Mouse (Mus musculus) midbrain, postnatal 0 days (tissue): ENCODE data around the gene Gss. TPM values are rescaled to one million over a fixed set of nuclear protein-coding genes. Genes with fewer than 3 reads are reported as not detected.

Experiments
- ATAC-seq: fragments of 200-750 bp; cut with Nextera tagmentation; 2 replicates; pipeline ENCODE4 v1.8.0; 2017; ENCODE audit warnings: moderate number of reproducible peaks, mild to moderate bottlenecking, moderate TSS enrichment, moderate library complexity; ENCODE audit not compliant: low FRiP score
- DNase-seq: peaks from one replicate; pipeline ENCODE4 v3.0.0-alpha.2; 2015; ENCODE audit warnings: low spot score
- H3K27ac ChIP-seq: fragments of 300-500 bp; sonication (generic); 2 replicates; pipeline ENCODE4 v1.5.1; 2014; ENCODE audit warnings: low read depth, mild to moderate bottlenecking, low read length, mixed read lengths
- H3K27me3 ChIP-seq: fragments of 300-500 bp; sonication (generic); 2 replicates; pipeline ENCODE4 v1.6.1; 2014; ENCODE audit warnings: low read length, control low read depth, mixed read lengths; ENCODE audit not compliant: insufficient read depth
- H3K36me3 ChIP-seq: fragments of 300-500 bp; sonication (generic); 2 replicates; pipeline ENCODE4 v1.6.1; 2014; ENCODE audit warnings: low read length, control low read depth, mixed read lengths; ENCODE audit not compliant: insufficient read depth
- H3K4me1 ChIP-seq: fragments of 300-500 bp; sonication (generic); 2 replicates; pipeline ENCODE4 v1.6.1; 2014; ENCODE audit warnings: mild to moderate bottlenecking, control low read depth, antibody characterized with exemption, low read length, mixed read lengths; ENCODE audit not compliant: insufficient read depth
- H3K4me2 ChIP-seq: fragments of 300-500 bp; sonication (generic); 2 replicates; pipeline ENCODE4 v1.6.1; 2014; ENCODE audit warnings: low read depth, mild to moderate bottlenecking, low read length, mixed read lengths; ENCODE audit not compliant: poor library complexity, severe bottlenecking
- H3K4me3 ChIP-seq: fragments of 300-500 bp; sonication (generic); 2 replicates; pipeline ENCODE4 v1.5.1; 2014; ENCODE audit warnings: low read depth, mild to moderate bottlenecking, low read length, moderate library complexity
- H3K9ac ChIP-seq: fragments of 300-500 bp; sonication (generic); replicated peaks from 2 replicates; pipeline ENCODE4 v1.6.1; 2014; ENCODE audit warnings: mild to moderate bottlenecking, low read length, moderate library complexity, mixed read lengths; ENCODE audit not compliant: poor library complexity, severe bottlenecking
- H3K9me3 ChIP-seq: fragments of 300-500 bp; sonication (generic); 2 replicates; pipeline ENCODE4 v1.6.1; 2016; ENCODE audit warnings: low read length, control low read depth
- CTCF ChIP-seq: IDR thresholded peaks from 2 replicates; pipeline ENCODE4 v1.5.1; 2016; ENCODE audit warnings: antibody characterized with exemption, mild to moderate bottlenecking
- WGBS: fragments of 180-500 bp; shearing (Covaris S2); extraction: QIAGEN DNeasy Blood & Tissue Kit; methylation state at CpG from one replicate; pipeline ENCODE4 v1.1.7; 2014; 5-methylcytosine and 5-hydroxymethylcytosine counted together
- polyA plus RNA-seq: library from polyadenylated mRNA; unstranded; fragments of >200 nt; fragmentation: Nextera tagmentation; extraction: Ambion mirVana; gene quantifications from 2 replicates; pipeline ENCODE4 v1.2.1, GENCODE M21; 2015
- total RNA-seq: library from RNA; depleted of rRNA; stranded (reverse); fragments of >200 nt; gene quantifications from 2 replicates; pipeline ENCODE4 v1.2.3, GENCODE M21; 2014

The Gss gene
- total and polyA plus RNA-seq, 2 experiments from 2014 or later, result 11.6 to 12.9 TPM

- Histone ChIP-seq H3K36me3 (no peaks in the 10 kb centered on the region), H3K27me3 (no peaks in the 10 kb centered on the region), H3K9me3 (no peaks in the 10 kb centered on the region), H3K27ac (no peak overlapping the region), H3K4me2 (no peak overlapping the region), H3K4me1 (no peaks in the 10 kb centered on the region), H3K4me3 (no peak overlapping the region), H3K9ac (no peak overlapping the region)
- TF ChIP-seq CTCF, result no peak
- no peak for DNase-seq
- no peak for ATAC-seq
Observed at GRCm38 (mm10) chr2:155536292-155536691, 56.3 kb downstream of the Gss start.

DNA sequence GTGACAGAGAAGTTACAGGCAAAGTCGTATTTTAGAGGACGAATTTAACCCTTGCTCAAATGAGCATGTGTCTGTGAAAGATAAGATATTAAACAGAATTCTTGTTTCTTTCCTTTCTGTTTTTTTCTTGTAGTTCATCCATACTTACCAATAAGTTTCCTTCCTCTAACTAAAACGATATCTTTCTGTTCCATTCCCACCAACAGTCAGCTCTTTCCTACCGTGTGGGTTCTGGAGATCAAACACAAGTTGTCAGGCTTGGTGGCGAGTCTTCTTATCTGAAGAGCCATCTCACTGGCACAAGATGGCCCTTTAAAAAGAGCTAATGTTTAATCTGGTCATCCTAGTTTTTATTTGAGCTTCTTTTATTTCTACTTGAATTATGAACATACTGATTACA lies 65.2 kb downstream of the Gss start:
- 83% methylated on average over 5 of the region's 5 CpGs for WGBS

DNA sequence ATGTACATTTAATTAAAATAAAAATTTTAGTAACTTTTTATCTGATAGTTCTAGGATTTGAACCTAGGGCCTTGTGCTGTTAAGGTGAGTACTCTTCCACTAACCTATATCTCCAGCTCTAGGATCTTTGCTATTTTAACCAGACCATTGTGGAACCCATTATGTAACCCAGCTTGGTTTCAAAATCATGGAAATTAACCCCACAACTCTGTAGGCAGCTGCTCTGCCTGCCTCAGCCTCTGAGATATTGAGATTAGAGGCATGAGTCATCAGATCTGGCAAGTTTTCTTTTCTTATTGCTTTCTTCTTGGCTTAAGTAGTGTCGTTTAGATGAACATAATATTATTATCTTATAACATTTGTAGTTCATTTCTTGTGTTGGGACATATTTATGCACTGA lies 68.2 kb downstream of the Gss start:
- DNase-seq (no peak), ATAC-seq (no peak)
- no peaks in the 10 kb centered on the region for H3K27me3 ChIP-seq
- H3K27ac ChIP-seq, result no peak overlapping the region
- WGBS, result 55% methylated on average over 1 of the region's 1 CpGs
- TF ChIP-seq CTCF, result no peak
- H3K36me3 ChIP-seq, result no peaks in the 10 kb centered on the region
- H3K9ac ChIP-seq, result no peak overlapping the region
- no peak overlapping the region for H3K4me3 ChIP-seq
- H3K4me2 ChIP-seq, result no peak overlapping the region
- H3K9me3 ChIP-seq, result no peaks in the 10 kb centered on the region
- H3K4me1 ChIP-seq, result no peaks in the 10 kb centered on the region

More for the DNA sequence above, 65.2 kb downstream of the Gss start:
- Histone ChIP-seq H3K27ac (no peak overlapping the region), H3K9ac (no peak overlapping the region), H3K27me3 (no peaks in the 10 kb centered on the region), H3K4me2 (no peak overlapping the region), H3K4me1 (no peaks in the 10 kb centered on the region), H3K9me3 (no peaks in the 10 kb centered on the region), H3K36me3 (no peaks in the 10 kb centered on the region), H3K4me3 (no peak overlapping the region)
- TF ChIP-seq CTCF, result no peak
- ATAC-seq, result no peak
- no peak for DNase-seq

DNA sequence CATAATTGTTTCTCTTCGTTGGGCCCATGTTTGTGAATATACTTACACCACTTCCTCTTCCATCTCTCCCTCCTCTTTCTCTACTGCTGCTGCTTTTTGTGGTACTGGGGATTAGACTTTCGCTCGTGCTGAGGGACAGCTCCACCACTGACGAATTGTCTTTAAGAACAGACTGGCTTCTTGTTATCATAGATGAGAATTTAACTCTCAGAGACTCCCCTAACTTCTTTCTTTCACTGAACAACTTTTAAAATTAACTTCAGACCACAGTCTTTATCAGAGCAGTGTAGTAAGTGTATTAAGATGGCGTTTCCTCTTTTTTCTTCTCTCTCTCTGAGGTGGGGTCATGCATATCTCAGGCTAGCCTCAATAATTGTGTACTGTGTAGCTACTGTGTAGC lies 68.9 kb downstream of the Gss start:
- Histone ChIP-seq H3K9me3 (no peaks in the 10 kb centered on the region), H3K27me3 (no peaks in the 10 kb centered on the region), H3K27ac (no peak overlapping the region), H3K4me1 (0 out of 2 replicates have a peak, but pooled peaks cover 2% of the 10 kb centered on the region), H3K9ac (no peak overlapping the region), H3K36me3 (no peaks in the 10 kb centered on the region), H3K4me3 (no peak overlapping the region), H3K4me2 (no peak overlapping the region)
- ATAC-seq, result no peak
- no peak for DNase-seq
- 69% methylated on average over 5 of the region's 5 CpGs for WGBS
- TF ChIP-seq CTCF, result no peak

GRCm38 (mm10) chr2:155518531-155519270 lies 73.9 kb downstream of the Gss start:
- no peaks in the 10 kb centered on the region for H3K27me3 ChIP-seq
- H3K36me3 ChIP-seq, result no peaks in the 10 kb centered on the region
- peak overlapping the region; percentile 87 for H3K27ac ChIP-seq
- ATAC-seq, result no peak
- H3K9me3 ChIP-seq, result no peaks in the 10 kb centered on the region
- H3K4me2 ChIP-seq, result peak overlapping the region; percentile 80
- no peak for TF ChIP-seq CTCF
- H3K4me1 ChIP-seq, result 0 out of 2 replicates have a peak, but pooled peaks cover 2% of the 10 kb centered on the region
- peak overlapping the region; percentile 73 for H3K9ac ChIP-seq
- H3K4me3 ChIP-seq, result peak overlapping the region; percentile 78
- WGBS, result 23% methylated on average over 18 of the region's 18 CpGs
- DNase-seq, result no peak

DNA sequence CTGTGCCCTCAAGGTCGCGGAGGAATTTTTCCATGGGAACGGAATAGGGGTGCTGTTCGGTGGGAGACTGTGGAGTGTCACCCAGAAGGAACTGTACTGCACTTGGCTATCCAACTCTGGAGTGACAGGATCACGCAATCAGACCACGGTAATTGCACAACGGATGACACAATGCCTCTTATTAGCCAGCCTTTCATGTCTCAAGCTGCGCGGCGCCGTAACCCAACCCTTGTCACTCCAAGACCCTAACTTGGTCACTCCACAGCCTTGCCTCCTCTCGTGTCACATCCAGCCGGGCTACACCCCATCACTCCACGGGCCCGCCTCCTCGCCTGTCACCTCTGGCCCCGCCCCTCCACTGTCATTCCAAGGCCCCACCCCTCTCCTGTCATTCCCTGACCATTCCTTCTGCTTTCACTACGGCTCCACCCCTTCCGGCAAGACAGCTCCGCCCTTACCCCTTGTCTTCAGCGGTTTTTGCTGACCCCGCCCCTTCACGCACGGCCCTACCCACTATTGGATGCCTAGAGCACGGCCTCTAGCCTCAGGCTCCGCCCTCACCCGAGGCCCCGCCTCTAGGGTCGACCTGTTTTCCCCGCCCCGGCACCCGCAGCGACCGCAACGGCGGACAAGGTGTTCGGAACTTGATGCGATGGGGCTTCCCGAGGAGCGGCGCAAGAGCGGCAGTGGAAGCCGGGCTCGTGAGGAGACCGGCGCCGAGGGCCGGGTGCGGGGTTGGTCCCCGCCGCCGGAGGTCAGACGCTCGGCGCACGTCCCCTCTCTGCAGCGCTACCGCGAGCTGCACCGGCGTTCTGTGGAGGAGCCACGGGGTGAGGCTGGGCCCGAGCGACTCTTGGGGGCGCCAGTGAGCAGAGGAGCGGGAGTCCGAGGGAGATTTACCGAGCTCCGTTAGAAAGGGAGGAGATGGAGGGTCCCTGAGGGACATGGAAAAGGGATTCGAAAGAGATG lies 74.9 kb downstream of the Gss start, which contains the start of the genes Acss2 and Ggt7:
Gene Acss2, plus strand, starts transcription at position 494 of the 969 bp plus-strand sequence.
Gene Ggt7, minus strand, starts transcription at position 783 of the 969 bp plus-strand sequence.
- peaks cover 7% of the 10 kb centered on the region; the same call in 1 of the 2 replicates for H3K4me1 ChIP-seq
- H3K36me3 ChIP-seq, result no peaks in the 10 kb centered on the region
- no peaks in the 10 kb centered on the region for H3K27me3 ChIP-seq
- H3K4me2 ChIP-seq, result peak within 1 kb of the TSS; percentile 80
- peak; percentile 98 for ATAC-seq
- peak within 1 kb of the TSS; percentile 87 for H3K27ac ChIP-seq
- 3% methylated on average over 70 of the region's 70 CpGs for WGBS
- no peaks in the 10 kb centered on the region for H3K9me3 ChIP-seq
- DNase-seq, result peak; percentile 98
- H3K4me3 ChIP-seq, result peak within 1 kb of the TSS; percentile 78
- peak within 1 kb of the TSS; percentile 73 for H3K9ac ChIP-seq
- peak; percentile 83 for TF ChIP-seq CTCF
